Mouse (Mus musculus) olfactory bulb, adult 2 months (tissue): Measurements from ENCODE around the gene Smim11.

ENCODE experiments used
- CTCF ChIP-seq: fragments of 200-500 bp; IDR thresholded peaks from 2 replicates; pipeline ENCODE4 v1.5.1; 2012; ENCODE audit warnings: low read depth, mild to moderate bottlenecking, low read length, moderate library complexity; ENCODE audit not compliant: insufficient read depth
- POLR2A ChIP-seq: fragments of 200-500 bp; IDR thresholded peaks from 2 replicates; pipeline ENCODE4 v1.6.1; 2012; ENCODE audit warnings: mild to moderate bottlenecking, low read depth, low read length, moderate library complexity; ENCODE audit not compliant: insufficient read depth

- TF ChIP-seq CTCF (no peak), POLR2A (no peak)
These were observed 26.6 kb upstream of the Smim11 start for GRCm38 (mm10) chr16:92274516-92274915.
